11 mouse cellular contexts compared by ENCODE assay signal in the genomic region with DNA sequence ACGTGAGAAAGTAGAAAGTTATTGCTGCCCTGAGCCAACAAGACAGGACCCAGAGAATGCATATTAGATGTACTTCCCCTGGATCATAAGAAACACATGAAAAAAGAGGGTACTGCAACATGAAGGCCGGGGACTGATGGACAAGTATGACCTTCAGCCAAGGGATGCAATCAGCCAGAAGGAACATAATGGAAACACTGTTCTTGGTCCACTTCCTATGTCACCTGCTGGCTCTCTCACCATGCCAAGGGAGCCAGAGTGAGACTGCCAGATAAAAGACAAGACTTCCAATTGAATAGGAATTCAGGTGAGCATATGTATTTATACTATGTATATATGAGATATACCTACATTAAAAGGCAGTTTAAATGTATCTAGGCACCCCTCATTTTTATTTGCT.
"Had no signal": no experiment of that assay in that cellular context is flagged by ENCODE, and none has a peak within 500 bp of the region (broad histone marks: within the 10 kb centered on the region; RNA-seq: fewer than 3 reads in every experiment).

No protein-coding gene starts in this region.

- DNase-seq: kidney, postnatal 25 days; layer of hippocampus, postnatal 36 days; left cerebral cortex, postnatal 4 days; liver, postnatal 0 days; lung, embryonic 14.5 days; retina, postnatal 1 day; right cerebral cortex, postnatal 25 days; spleen, adult 18-20 months; thymus, adult 2 months; thymus, postnatal 14 days; thymus, postnatal 4 days had no signal
